Mouse (Mus musculus): Measurements from ENCODE around the gene Npas2. TPM values are rescaled to one million over a fixed set of nuclear protein-coding genes. Genes with fewer than 3 reads are reported as not detected.

The Npas2 gene
- total and polyA plus RNA-seq, 3 experiments: not detected

GRCm38 (mm10) chr1:39266843-39267512 is 73.4 kb downstream of the Npas2 start:
- no peak for TF ChIP-seq USF1 (IDR thresholded peaks at IDR 0.05; ENCODE audit: low read depth, low read length)
- TF ChIP-seq POLR2A (IDR thresholded peaks at IDR 0.05; ENCODE audit: control insufficient read depth in 1 of 2, insufficient read depth in 1 of 2, low read depth in 1 of 2, low read length in 2 of 2, poor library complexity in 1 of 2): no peak
- TF ChIP-seq TBP (IDR thresholded peaks at IDR 0.05; ENCODE audit: low read depth, low read length): no peak
- no peak for TF ChIP-seq USF2 (IDR thresholded peaks at IDR 0.05; ENCODE audit: borderline replicate concordance in 1 of 2, insufficient read depth in 1 of 2, low read depth in 1 of 2, low read length in 2 of 2)
- TF ChIP-seq SIN3A (IDR thresholded peaks at IDR 0.05; ENCODE audit: low read length): no peak
- no peak for TF ChIP-seq POLR2AphosphoS5 (IDR thresholded peaks at IDR 0.05; ENCODE audit: borderline replicate concordance, low read depth, low read length)
- TF ChIP-seq KAT2A (conservative IDR thresholded peaks at IDR 0.05; ENCODE audit: low read depth, low read length): no peak
- no peaks in the 10 kb centered on the region for H3K4me1 ChIP-seq (ENCODE audit: control insufficient read depth in 1 of 2, insufficient read depth in 2 of 2, low read length in 2 of 2)
- H3K27me3 ChIP-seq (ENCODE audit: control insufficient read depth in 1 of 2, insufficient read depth in 2 of 2, low read length in 2 of 2): no peaks in the 10 kb centered on the region
- H3K9me3 ChIP-seq (replicated peaks; ENCODE audit: insufficient read depth, low read length): no peaks in the 10 kb centered on the region
- no peak overlapping the region for H3K27ac ChIP-seq (ENCODE audit: control insufficient read depth, low read depth, low read length)
- H3K36me3 ChIP-seq (ENCODE audit: control insufficient read depth in 1 of 2, insufficient read depth in 2 of 2, low read length in 2 of 2): no peaks in the 10 kb centered on the region
- no peak overlapping the region for H3K4me3 ChIP-seq (ENCODE audit: control insufficient read depth in 1 of 2, insufficient read depth in 1 of 2, low read depth in 2 of 2, low read length in 2 of 2)
- no peak overlapping the region for H3K9ac ChIP-seq (ENCODE audit: control insufficient read depth, low read depth, low read length, poor library complexity, severe bottlenecking)
- H3K79me2 ChIP-seq (ENCODE audit: control insufficient read depth, insufficient read depth, low read length, poor library complexity): no peaks in the 10 kb centered on the region
- no peak for DNase-seq (ENCODE audit: low read depth, low spot score)

DNA sequence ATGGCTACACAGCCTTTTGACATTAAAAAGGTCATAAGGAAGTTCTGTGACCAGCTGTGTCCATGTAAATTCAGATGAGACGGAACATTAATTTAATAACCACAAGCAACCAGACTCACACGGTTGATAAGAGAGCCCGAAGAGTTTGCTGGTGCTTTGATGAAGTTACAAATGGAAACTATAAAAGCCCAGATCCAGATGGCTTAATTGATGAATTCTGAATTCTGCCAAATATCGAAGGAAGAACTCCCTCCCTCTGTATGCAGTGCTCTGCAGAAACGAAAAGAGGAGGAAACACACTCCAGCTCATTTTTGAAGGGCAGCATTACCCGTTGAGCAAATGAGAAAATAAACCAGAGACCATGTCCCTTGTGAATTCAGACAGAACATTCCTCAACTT is 79.4 kb downstream of the Npas2 start:
- TF ChIP-seq USF1 (IDR thresholded peaks at IDR 0.05; ENCODE audit: low read depth, low read length) (no peak), NRF1 (IDR thresholded peaks at IDR 0.05; ENCODE audit: insufficient read depth, low read depth, low read length, poor library complexity, severe bottlenecking) (no peak), MYC (IDR thresholded peaks at IDR 0.05; ENCODE audit: low read depth, low read length) (no peak), UBTF (IDR thresholded peaks at IDR 0.05; ENCODE audit: borderline replicate concordance, insufficient read depth, low read depth, low read length) (no peak), ETS1 (IDR thresholded peaks at IDR 0.05; ENCODE audit: low read depth, low read length) (no peak), CHD1 (IDR thresholded peaks at IDR 0.05; ENCODE audit: low read depth, low read length) (no peak), KAT2A (conservative IDR thresholded peaks at IDR 0.05; ENCODE audit: low read depth, low read length) (no peak), POLR2AphosphoS5 (IDR thresholded peaks at IDR 0.05; ENCODE audit: borderline replicate concordance, low read depth, low read length) (no peak), ZKSCAN1 (IDR thresholded peaks at IDR 0.05; ENCODE audit: low read depth, low read length) (no peak), POLR2AphosphoS2 (IDR thresholded peaks at IDR 0.05; ENCODE audit: low read length) (no peak), ZC3H11A (IDR thresholded peaks at IDR 0.05; ENCODE audit: low read depth, low read length) (no peak), NELFE (IDR thresholded peaks at IDR 0.05; ENCODE audit: low read depth, low read length) (no peak), GATA1 (IDR thresholded peaks at IDR 0.05; ENCODE audit: low read depth, low read length) (no peak), RAD21 (IDR thresholded peaks at IDR 0.05; ENCODE audit: low read depth, low read length) (no peak), CTCF (IDR thresholded peaks at IDR 0.05 in 2 of 3, conservative IDR thresholded peaks at IDR 0.05 in 1 of 3; ENCODE audit: control insufficient read depth in 1 of 3, insufficient read depth in 1 of 3, low read depth in 2 of 3, low read length in 3 of 3, poor library complexity in 1 of 3, severe bottlenecking in 1 of 3) (no peak), MAFK (IDR thresholded peaks at IDR 0.05; ENCODE audit: borderline replicate concordance, low read depth, low read length) (no peak), TAL1 (IDR thresholded peaks at IDR 0.05; ENCODE audit: low read length) (no peak), RCOR1 (IDR thresholded peaks at IDR 0.05; ENCODE audit: low read depth, low read length) (no peak), SMC3 (IDR thresholded peaks at IDR 0.05; ENCODE audit: low read depth, low read length) (no peak), MEF2A (IDR thresholded peaks at IDR 0.05; ENCODE audit: extremely low read depth, insufficient replicate concordance, low read depth, low read length, poor library complexity, severe bottlenecking) (no peak)
- Histone ChIP-seq H3K9me3 (replicated peaks; ENCODE audit: insufficient read depth, low read length) (no peaks in the 10 kb centered on the region), H3K79me2 (ENCODE audit: control insufficient read depth, insufficient read depth, low read length, poor library complexity) (no peaks in the 10 kb centered on the region), H3K27ac (ENCODE audit: control insufficient read depth, low read depth, low read length) (no peak overlapping the region), H3K4me1 (ENCODE audit: control insufficient read depth in 1 of 2, insufficient read depth in 2 of 2, low read length in 2 of 2) (no peaks in the 10 kb centered on the region), H3K9ac (ENCODE audit: control insufficient read depth, low read depth, low read length, poor library complexity, severe bottlenecking) (no peak overlapping the region), H3K4me3 (ENCODE audit: control insufficient read depth in 1 of 2, insufficient read depth in 1 of 2, low read depth in 2 of 2, low read length in 2 of 2) (no peak overlapping the region), H3K36me3 (ENCODE audit: control insufficient read depth in 1 of 2, insufficient read depth in 2 of 2, low read length in 2 of 2) (no peaks in the 10 kb centered on the region), H3K27me3 (ENCODE audit: control insufficient read depth in 1 of 2, insufficient read depth in 2 of 2, low read length in 2 of 2) (no peaks in the 10 kb centered on the region)
- no peak for DNase-seq (ENCODE audit: low read depth, low spot score)

Data from MEL (cell line).